Mouse (Mus musculus): ENCODE results near the gene Hoxb8.

DNA sequence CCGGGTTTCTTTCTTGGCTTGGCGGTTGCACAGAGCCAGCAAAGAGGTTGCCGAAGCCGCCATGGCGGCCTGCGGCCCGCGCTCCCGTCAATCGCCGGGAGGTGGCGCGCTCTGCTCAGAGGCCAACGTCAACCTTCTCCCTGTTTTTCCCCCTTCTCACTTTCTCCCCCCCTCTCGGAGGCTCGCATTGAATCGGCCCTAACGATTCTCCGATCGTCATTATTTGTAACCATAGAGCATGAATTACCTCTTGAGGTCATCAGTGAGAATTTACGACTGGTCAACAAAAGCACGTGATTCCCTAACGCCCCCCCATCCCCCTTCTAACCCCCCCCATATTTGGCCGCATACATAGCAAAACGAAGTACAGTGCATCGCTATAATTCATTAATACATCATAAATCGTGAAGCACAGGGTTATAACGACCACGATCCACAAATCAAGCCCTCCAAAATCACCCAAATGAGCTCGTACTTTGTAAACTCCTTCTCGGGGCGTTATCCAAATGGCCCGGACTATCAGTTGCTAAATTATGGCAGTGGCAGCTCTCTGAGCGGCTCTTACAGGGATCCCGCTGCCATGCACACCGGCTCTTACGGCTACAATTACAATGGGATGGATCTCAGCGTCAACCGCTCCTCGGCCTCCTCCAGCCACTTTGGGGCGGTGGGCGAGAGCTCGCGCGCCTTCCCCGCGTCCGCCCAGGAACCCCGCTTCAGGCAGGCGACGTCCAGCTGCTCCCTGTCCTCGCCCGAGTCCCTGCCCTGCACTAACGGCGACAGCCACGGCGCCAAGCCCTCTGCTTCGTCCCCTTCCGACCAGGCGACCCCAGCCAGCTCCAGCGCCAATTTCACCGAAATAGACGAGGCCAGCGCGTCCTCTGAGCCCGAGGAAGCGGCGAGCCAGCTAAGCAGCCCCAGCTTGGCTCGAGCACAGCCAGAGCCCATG is 21.7 kb downstream of the Hoxb8 start, which contains the start of gene Hoxb5:
- TF ChIP-seq POLR2AphosphoS2 (IDR thresholded peaks at IDR 0.05; ENCODE audit: insufficient read length, low read depth) (no peak), MAX (IDR thresholded peaks at IDR 0.05; ENCODE audit: low read depth) (no peak), USF1 (IDR thresholded peaks at IDR 0.05; ENCODE audit: low read depth) (no peak), MYOD1 (IDR thresholded peaks at IDR 0.05; ENCODE audit: control insufficient read depth in 1 of 3, insufficient read length in 2 of 3, low read depth in 2 of 3) (no peak), POLR2A (IDR thresholded peaks at IDR 0.05; ENCODE audit: insufficient read length, low read depth) (no peak), E2F4 (IDR thresholded peaks at IDR 0.05; ENCODE audit: insufficient read depth) (no peak), CEBPB (IDR thresholded peaks at IDR 0.05; ENCODE audit: insufficient read depth, poor library complexity, severe bottlenecking) (no peak), MYOG (IDR thresholded peaks at IDR 0.05; ENCODE audit: control insufficient read depth in 1 of 3, insufficient read depth in 1 of 3, insufficient read length in 2 of 3, low read depth in 2 of 3) (no peak), TCF3 (IDR thresholded peaks at IDR 0.05; ENCODE audit: insufficient read length, low read depth) (no peak), TCF12 (IDR thresholded peaks at IDR 0.05; ENCODE audit: insufficient read depth, poor library complexity, severe bottlenecking) (no peak), SRF (IDR thresholded peaks at IDR 0.05; ENCODE audit: control insufficient read depth, insufficient read length, low read depth) (no peak), REST (IDR thresholded peaks at IDR 0.05; ENCODE audit: insufficient read depth, insufficient read length) (no peak)
